Mouse (Mus musculus) brain, embryonic 18.5 days (tissue): Measurements from ENCODE around the gene Cacna1c.

ENCODE experiments used
- DNase-seq: peaks from one replicate; pipeline ENCODE4 v3.0.0-alpha.2; 2012; ENCODE audit warnings: low read depth, low spot score

Cacna1c gene

DNA sequence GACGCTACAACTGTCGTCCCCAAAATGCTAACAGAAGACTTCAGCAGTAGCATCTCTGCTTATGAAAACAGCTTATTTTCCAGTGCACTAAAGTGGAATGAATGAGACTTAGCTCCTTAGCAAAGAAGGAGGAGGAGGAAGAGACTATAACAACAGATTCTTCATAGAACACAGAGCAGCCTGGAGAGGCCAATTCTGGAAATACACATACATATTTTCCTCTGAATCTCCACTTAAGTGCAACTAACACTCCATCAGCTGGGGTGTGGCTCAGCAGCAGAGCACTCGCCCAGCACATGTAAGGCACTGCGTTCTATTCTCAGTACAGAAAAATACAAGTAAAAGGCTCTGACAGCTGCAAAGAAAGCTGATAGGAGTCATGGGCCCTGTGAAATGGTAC lies 384.2 kb downstream of the Cacna1c start:
- DNase-seq, result no peak

DNA sequence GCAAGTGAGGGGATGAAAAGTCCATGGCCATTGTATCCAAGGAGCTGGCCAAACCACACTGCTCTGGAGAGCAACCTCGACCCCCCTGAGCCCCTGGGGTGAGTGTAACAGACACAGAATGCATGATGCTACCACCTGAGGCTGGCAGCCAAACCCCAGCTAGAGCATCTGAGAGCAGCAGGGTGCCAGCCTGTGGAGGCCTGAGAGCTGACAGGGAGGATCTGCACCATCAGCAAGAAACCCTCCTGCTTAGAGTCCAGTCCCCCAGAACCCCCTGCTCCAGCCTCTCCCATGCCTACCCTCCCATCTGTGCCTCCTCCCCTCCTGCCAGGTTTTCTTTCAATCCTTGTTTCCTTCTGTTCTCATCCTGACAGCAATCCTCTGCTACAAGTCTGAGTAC lies 385.4 kb downstream of the Cacna1c start:
- DNase-seq, result no peak

DNA sequence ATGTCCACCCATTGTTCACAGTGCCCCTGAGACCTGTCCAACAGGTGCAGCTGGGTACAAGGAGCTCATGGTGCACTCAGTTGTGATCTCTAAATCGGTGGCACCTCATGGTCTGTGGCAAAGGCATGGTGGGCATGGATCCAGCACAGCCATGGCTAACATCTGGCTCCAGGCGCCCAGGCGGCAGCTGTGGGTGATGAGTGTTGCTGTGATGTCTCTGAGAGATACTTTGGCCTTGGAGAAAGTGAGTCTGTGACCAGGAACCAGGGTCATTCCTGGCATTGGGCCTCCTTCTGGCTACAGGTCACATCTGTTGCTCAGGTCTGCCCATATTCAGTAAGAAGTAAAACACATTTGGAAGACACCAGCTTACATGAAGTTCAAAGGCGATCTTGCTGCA lies 391.1 kb downstream of the Cacna1c start:
- no peak for DNase-seq

DNA sequence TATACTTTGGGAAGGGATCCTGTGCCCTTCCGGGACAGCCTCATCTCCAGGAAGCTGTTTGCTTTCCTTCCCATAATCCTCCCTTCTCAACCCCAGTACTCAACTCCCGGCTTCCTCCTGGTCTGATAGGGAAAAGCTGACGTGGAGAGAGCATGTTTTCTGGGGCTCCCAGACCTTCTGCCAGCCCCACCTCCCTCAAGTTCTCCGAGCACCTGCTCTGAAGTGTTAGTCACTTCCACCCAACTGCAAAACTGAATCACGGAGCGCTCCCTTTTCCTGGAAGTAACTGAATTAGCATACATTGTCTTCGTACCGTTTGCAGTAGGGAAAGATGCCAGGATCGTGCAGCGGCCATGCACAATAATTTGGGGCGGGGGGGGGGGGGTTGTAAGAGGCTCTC lies 393.9 kb downstream of the Cacna1c start:
- no peak for DNase-seq

DNA sequence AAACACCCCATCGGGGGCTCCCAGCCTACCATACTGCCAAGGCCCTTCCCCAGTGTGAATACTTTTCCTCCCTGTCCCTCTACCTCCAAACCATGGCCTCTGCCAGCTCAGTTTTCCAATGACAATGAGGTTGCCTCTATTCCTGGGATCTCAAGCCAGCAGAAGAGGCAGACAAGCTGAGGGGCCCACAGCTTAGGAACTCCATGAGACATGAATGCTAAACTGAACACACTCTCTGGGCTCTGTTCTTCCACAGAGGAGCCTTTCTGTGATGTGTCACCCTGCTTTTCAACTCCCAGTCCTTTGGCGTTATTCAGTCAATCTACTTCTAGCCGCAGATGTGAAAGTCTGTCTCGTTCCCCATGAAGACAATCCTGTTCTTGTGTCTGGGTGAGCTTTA lies 399.8 kb downstream of the Cacna1c start:
- no peak for DNase-seq

DNA sequence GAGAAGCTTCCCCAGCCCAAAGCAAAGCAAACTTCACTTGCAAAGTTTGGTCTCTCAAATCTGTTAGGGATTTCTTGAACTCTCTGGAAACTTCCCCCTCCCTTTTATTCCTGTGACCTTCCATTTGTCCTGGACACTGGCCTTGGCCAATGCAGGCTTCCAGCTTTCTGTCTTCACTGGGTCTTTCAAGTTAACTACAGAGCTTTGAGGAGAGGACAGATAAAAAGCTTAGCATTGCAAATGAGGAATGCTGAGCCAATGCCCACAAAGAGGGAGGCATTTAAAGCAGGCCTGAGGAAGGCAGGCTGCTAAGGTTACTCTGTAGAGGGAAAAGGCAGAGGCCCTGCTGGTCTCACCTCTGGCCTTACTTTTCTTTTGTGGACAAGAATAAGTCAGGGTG lies 400.5 kb downstream of the Cacna1c start:
- no peak for DNase-seq

DNA sequence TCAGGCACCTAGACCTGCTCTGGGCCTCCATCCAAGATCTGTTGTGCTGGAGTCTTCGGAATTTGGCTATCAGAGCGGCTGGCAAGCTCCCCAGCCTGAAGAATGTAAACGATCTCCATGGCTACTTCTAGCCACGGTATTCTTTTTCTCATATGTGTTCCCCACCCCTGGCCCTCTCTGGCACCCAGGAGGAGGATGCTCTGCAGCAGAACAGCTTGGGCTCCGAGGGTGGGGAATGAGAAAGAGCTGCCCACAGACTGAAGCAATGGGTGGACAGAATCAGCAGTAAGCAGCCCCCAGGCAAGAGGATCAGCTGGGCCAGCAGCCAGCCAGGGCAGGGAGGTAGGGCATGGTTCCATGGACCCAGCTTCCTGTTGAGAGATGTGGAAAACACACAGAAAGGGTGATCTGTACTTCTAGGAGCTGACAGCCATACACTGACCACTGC lies 404.3 kb downstream of the Cacna1c start:
- DNase-seq, result no peak

DNA sequence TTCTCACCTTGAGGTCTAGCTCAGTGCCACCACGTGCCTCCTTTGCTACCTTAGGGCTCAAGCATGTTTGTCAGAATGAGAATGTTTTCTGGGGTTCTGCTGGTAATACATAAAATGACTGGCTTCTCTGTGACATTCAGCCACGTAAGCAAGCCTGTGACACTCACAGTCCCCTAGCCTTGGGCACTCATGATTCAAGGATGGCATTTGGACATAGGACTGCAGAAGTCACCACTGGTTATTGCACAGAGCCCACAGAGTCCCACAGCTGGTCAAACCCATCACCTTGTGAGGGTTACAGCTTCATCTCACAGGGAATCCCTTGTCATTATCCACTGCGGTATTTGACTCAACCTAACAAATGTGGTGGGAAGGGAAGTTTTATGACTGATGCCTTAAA lies 408.3 kb downstream of the Cacna1c start:
- DNase-seq, result no peak

DNA sequence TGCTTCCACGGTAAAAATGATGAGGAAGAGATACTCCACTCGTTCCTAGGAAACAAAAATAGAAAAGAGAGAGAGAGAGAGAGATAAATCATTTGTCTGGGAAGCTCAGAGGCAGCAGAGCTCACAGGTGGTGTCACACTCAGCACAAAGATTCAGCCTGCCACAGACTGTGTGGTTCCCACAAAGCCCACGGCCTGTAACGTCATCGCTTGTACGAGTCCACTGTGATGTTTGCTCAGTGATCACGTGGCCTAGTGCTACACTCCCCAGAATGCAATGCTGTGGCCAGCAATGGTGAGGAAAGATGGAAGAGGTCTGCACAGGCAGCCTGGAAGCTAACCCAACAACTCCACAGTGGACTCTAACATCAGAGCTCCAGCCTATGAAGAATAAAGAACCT lies 415.9 kb downstream of the Cacna1c start:
- DNase-seq, result no peak

DNA sequence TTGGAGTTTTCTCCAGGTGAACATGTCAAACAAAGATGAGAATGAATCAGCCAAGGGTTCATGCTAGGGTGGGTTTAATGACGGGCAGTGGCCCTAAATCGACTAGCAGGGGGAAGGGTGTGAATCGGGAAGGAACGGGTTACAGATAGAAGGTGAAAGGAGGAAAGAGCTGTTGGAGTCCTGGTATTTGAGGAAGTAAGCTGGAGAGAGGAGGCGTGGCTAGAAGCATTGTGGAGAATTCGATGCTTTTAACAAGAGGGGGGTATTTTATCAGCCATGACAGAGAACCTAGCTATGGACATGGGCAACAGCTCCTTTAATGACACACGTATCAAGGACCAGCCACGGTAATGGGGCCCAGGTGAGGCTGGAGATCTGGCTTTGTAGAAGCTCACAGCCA lies 417.0 kb downstream of the Cacna1c start:
- no peak for DNase-seq

DNA sequence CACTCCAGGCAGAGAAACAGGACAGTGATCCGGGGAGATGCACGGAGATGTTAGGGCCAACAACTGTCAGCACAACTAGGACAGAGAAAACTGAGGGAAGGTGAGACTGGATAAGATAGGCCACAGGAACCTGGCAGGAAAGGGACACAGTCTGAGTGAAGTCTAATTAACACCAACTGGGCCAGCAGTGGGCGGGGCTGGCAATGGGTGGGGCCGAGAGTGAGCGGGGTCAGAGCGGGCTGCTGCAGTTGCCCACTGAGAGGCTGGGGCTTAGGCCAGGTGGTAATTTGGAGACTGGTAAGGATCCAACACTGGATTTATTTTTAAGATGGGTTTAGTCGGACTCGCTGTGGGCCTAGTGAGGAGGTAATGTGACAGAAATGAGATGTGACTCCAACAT lies 418.8 kb downstream of the Cacna1c start:
- no peak for DNase-seq

DNA sequence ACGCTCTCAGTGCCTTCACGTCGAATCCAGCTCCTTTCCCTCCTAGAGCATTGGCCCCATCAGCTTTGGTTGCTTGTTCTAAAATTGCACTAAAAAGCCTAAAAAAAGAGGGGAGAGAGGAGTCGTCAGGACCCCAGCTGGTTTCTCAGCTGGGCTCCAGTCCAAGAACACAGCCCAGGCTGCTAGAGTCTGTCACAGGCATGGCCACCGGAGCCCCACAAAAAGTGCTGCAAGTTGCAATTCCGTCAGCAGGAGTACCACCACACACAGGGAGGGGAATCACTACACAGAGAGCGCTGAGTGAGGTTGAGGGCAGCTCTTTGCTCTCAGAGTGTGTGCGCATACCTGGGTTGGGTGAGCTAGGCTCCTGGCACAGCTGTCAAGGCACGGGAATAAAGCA lies 419.8 kb downstream of the Cacna1c start:
- DNase-seq, result no peak

DNA sequence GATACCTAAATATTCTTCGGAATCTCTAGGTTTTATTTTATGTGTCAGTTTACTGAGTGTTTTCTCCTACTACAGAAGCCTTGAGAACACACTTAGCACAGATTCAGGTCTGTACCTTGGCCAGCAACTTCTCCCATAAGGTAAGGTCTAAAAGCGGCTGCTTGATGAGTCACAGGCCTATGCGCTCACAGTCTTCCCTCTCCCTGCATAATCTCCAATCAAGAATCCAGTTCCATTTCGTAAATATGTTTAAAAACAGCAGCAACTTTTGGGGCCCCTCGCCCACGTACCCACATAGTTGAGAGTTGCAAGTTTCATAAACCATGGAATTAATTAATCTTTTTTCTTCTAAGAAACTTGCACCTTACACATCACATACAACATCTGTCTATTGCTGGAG lies 423.6 kb downstream of the Cacna1c start:
- DNase-seq, result no peak

DNA sequence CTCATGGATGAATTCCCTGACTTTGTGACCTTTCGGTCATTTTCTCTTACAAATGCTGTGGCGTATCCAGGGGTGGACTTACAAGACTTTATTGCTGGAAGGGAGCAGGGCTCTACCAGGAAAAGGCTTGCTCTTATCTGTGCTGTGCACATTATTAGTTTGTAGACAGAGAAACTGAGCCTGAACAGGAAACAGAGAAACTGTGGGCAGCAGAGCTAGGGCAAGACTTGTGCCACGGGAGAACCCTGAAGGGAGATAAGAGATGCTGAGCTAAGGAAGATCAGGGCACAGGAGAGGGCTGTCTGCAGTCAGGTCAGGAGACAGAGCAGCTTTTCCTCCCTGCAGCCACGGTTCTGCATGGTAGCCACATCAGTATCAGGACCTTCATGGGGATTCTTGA lies 425.1 kb downstream of the Cacna1c start:
- no peak for DNase-seq

DNA sequence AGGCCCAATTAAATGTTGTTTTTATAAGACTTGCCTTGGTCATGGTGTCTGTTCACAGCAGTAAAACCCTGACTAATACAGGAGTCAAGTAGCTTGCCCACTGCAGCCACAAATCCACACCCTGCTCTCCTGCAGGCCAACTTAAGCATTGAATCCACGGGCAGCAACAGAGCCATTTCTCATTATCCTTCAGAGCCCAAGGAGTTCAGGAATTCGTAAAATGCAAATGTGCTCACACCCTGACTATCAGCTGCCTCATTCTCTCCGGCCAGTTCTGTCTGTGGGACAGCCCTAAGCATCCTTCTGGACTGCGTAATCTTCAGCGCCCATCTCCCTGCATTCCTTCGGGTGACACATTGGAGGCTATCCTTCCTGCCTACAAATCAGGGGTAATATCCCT lies 425.8 kb downstream of the Cacna1c start:
- DNase-seq, result no peak

DNA sequence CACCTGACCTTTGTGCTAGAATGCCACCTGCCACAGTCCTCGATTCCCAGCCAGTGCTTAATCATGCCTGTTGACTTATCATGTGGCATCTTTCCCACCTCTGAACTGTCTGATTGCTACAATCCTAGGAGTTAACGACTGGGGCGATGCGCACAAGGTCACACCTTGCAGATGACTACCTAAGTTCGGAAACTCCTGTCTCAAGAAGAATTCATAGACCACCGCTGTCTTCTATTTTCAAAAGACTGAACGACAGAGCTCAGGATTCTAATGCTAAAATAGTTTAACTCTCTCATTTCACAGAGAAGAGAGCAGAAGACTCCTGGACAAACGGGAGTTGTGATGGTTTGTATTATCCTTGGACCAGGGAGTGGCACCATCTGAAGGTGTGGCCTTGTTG lies 426.4 kb downstream of the Cacna1c start:
- no peak for DNase-seq

DNA sequence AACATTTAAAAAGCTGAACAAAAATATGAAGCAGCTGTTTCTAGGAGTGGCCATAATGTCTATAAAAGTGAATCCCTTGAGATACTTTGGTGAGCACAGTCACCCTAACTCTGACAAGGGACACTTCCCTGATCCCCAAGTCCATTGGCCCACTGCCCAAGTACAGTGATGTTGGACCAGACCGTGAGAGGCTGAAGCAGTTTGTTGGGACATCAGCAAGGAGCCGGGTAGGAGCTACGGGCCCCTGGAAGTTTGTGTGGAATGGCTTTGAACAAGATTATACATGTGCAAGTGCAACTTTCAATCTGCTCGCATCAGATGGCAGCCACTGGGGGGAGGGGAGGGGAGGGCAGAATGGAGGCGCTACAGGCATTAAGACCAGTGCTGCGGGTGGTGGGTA lies 428.5 kb downstream of the Cacna1c start:
- no peak for DNase-seq

DNA sequence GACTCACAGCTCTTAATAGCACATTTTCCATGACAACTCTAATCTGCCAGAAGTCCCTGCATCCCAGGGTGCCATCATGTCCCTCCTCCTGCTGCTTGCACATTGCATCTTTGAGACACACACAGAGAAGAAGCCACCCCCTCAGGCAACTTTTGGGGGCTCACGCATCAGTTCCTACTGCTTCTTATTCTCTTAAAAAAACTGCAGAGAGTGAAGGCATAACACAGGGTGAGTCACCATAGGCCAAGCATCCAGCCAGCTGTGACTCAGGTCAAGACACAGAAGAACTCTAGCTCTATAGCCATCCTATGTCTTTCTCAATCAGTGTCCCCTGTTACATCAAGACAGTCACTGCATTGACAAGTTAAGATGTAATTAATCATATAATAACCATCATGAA lies 431.0 kb downstream of the Cacna1c start:
- no peak for DNase-seq

DNA sequence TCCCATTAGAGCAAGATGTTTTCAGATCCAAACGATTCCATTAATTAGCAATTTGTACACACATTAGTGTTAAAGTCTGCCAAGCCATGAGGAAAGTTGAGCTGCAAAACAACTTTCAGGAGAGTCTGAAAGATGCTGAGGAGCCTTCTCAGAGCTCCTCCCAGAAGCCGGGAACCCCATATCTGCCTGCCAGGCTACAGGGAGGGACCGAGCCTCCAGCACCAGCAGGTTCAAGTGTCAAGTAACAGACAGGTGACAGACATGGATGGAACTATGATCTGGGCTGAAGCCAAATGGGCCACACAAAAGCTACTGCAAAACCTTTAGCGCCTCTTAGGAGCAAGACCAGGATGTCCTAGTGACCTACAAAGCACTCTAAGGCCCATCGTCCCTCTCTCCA lies 437.2 kb downstream of the Cacna1c start:
- DNase-seq, result no peak

DNA sequence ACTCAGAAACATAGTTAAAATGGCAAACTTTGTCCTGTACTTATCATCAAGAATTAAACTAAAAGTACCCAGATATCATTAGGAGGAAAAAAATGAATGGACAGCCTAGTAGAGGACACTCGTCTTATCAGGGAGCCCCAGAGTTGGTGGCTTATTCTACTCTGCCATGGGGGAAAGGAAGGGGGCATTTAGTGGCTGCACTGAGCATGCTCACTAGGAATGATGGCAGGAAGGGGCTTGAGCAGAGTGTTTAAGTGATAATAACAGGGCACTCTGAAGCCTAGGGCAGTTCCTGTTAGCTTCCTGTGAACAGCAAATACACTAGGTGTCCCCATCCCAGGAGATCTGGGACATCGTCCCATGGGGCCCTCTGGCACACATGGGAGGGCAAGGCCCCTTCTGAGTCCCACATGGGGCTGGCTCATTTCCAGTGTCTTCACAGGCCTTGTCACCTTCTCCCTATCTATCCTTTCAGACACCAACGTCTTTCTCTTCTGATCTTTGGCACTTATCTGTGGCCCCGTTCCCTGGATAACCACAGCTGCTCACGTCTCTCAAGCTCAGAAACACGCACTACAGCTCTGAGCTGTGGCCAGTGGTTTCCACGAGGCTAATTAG lies 437.8 kb downstream of the Cacna1c start:
- DNase-seq, result no peak

DNA sequence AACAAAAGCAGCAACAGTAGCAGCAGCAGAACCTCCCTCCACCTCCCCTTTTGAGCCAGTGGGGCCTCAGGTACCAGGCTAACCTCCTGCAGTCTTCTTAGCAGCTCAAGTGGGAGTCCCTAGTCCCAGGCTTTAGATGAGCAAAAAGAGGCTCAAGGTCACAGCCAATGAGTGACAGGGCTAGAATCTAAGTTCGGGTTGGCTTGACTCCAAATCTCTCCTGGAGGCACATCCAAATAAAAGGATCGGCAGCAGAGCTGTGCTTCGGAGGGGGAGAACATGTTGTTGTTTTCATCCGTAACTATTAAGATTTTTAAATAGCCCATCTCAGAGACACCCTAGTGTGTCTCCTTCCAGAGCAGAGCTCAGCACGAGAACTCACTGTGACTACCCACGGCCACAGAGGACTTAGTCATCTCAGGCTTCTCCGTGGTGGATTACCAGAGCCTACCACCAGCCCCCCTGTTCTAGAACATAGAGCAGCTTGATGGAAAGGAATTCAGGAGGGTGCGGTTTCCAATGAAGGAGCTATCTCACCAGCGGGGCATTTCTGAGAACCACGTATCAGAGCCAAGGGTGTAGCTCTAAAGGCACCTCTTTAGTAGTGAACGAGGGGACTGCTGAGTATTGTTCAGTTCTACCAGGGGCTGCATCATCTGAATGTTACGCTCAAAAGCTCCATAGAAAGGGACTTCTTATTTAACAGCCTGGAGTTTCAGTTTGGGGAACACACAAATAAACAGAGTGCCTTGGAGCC lies 438.5 kb downstream of the Cacna1c start:
- no peak for DNase-seq

DNA sequence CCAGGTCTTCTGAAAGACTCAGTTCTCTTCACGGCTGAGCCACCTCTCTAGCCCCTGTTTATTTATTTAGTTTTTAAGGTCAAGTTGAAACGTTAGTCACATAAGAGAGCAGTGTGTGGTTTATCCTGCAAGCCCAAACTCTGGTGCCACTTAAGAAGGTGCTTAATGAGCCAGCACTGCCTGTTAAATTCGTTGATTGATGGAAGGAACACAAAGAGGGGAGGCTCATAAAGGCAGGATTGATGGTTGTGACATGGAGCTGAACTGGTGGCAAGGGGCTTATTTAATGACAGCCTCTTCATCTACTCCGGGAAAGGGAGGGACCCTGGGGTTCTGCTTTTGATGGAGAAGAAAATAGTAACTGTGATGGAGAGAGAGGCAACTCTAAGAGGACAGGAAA lies 439.7 kb downstream of the Cacna1c start:
- DNase-seq, result no peak

DNA sequence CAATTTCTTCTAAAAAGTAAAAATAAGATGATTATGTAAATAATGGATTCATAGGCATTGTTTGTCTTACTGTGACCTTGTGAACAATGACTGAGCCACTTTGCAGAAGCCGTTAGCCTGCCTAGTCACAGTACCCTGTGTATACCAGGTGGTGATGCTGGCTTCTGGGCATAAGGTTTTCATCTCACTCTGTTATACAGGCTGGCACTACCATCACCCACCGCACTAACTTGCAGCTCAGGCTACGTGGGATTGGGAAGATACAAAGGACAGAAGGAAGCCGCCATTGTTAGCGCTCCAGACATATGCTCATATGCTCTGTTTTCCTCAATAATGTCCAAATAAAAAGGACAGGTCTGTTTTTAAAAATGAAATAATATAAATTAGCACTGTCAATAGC lies 440.4 kb downstream of the Cacna1c start:
- DNase-seq, result no peak

DNA sequence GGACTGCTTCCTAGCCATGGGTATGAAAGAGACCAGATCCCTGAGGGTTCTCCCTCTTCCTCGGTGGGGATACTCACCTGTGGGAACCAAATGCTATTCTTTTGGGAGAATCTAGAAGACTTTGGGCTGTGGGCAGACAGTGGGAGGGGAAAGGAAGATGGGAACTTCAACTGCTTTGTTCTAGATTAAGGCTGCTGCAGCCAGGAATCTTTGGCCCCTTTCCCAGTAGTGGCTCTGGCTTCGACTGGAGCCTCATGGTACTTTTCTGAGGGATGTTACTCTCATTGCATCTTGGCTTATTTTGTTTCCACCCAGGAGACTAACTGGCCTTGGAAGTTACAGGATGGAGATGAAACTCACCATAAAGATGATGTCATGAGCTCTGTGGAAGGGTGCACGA lies 441.8 kb downstream of the Cacna1c start:
- no peak for DNase-seq
